Mouse (Mus musculus): Measurements from ENCODE around the gene Nav2. TPM values are rescaled to one million over a fixed set of nuclear protein-coding genes. Genes with fewer than 3 reads are reported as not detected.

Nav2 gene
- total and polyA plus RNA-seq, 3 experiments: 2.0 to 2.7 TPM; not detected in 1

DNA sequence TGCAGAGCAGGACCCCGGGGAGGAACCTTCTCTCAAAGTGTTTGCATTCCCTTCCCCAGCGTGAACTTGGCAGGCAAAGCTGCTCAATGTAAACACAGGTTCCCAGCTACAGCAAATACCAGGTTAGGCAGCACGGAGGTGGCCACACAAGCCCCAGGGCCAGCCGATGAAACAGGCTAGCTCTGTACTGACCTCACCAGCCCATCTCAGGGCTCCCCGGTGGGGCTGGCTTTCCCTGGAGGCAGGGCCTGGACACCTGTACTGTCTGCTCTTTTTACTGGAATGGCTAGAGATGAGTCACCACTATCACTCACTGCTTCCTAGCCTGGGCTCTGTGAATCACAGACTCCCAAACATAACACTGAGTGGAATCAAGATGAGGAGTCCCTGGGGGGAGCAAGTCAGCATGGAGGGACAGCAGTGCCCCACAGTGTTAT is 287.2 kb downstream of the Nav2 start:
- TF ChIP-seq ZMIZ1 (IDR thresholded peaks at IDR 0.05; ENCODE audit: low read depth, low read length): no peak
- TF ChIP-seq POLR2AphosphoS5 (IDR thresholded peaks at IDR 0.05; ENCODE audit: borderline replicate concordance, low read depth, low read length): no peak
- TF ChIP-seq NRF1 (IDR thresholded peaks at IDR 0.05; ENCODE audit: insufficient read depth, low read depth, low read length, poor library complexity, severe bottlenecking): no peak
- H3K36me3 ChIP-seq (ENCODE audit: control insufficient read depth in 1 of 2, insufficient read depth in 2 of 2, low read length in 2 of 2): no peaks in the 10 kb centered on the region
- no peak for DNase-seq (ENCODE audit: low read depth, low spot score)
- no peak overlapping the region for H3K27ac ChIP-seq (ENCODE audit: control insufficient read depth, low read depth, low read length)
- H3K9me3 ChIP-seq (replicated peaks; ENCODE audit: insufficient read depth, low read length): no peaks in the 10 kb centered on the region
- no peak overlapping the region for H3K9ac ChIP-seq (ENCODE audit: control insufficient read depth, low read depth, low read length, poor library complexity, severe bottlenecking)
- no peaks in the 10 kb centered on the region for H3K4me1 ChIP-seq (ENCODE audit: control insufficient read depth in 1 of 2, insufficient read depth in 2 of 2, low read length in 2 of 2)
- no peak overlapping the region for H3K4me3 ChIP-seq (ENCODE audit: control insufficient read depth in 1 of 2, insufficient read depth in 1 of 2, low read depth in 2 of 2, low read length in 2 of 2)
- peaks cover 0 to 3% of the 10 kb centered on the region in 2 experiments; a peak in 1 of 4 replicates for H3K27me3 ChIP-seq (ENCODE audit: control insufficient read depth in 1 of 2, insufficient read depth in 2 of 2, low read length in 2 of 2)
- H3K79me2 ChIP-seq (ENCODE audit: control insufficient read depth, insufficient read depth, low read length, poor library complexity): no peaks in the 10 kb centered on the region

DNA sequence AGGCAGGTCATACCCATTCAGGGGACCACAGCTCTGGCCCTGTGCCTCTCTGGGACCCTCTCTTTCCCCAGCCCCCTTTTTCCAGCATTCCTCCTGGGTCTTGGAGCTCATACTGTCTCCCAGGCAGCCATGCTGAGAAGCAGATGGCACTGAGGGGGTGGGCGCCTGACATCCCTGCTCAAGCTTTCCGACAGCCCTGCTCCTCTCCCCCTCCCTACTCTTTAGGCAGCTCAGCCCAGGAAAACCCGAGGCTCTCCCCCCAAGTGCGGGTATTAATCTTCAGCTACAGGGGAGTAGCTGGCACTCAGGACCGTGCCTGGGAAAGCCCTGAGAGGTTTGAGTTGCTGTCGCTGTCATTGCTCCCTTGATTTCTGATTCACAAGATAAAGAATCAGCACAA is 290.9 kb downstream of the Nav2 start:
- TF ChIP-seq BHLHE40 (IDR thresholded peaks at IDR 0.05; ENCODE audit: borderline replicate concordance, low read depth, low read length): no peak
- TF ChIP-seq CHD1 (IDR thresholded peaks at IDR 0.05; ENCODE audit: low read depth, low read length): no peak
- TF ChIP-seq TCF12 (IDR thresholded peaks at IDR 0.05; ENCODE audit: low read depth, low read length): no peak
- TF ChIP-seq SMC3 (IDR thresholded peaks at IDR 0.05; ENCODE audit: low read depth, low read length): no peak
- TF ChIP-seq CHD2 (IDR thresholded peaks at IDR 0.05; ENCODE audit: low read length): no peak
- no peak for TF ChIP-seq MAZ (IDR thresholded peaks at IDR 0.05; ENCODE audit: low read depth, low read length)
- TF ChIP-seq MYC (IDR thresholded peaks at IDR 0.05; ENCODE audit: low read depth, low read length): no peak
- no peak for TF ChIP-seq TBP (IDR thresholded peaks at IDR 0.05; ENCODE audit: low read depth, low read length)
- TF ChIP-seq POLR2AphosphoS2 (IDR thresholded peaks at IDR 0.05; ENCODE audit: low read length): no peak
- TF ChIP-seq KAT2A (conservative IDR thresholded peaks at IDR 0.05; ENCODE audit: low read depth, low read length): no peak
- no peak for TF ChIP-seq MXI1 (IDR thresholded peaks at IDR 0.05; ENCODE audit: low read depth, low read length)
- TF ChIP-seq USF1 (IDR thresholded peaks at IDR 0.05; ENCODE audit: low read depth, low read length): no peak
- TF ChIP-seq ZMIZ1 (IDR thresholded peaks at IDR 0.05; ENCODE audit: low read depth, low read length): no peak
- no peak for TF ChIP-seq ELF1 (IDR thresholded peaks at IDR 0.05; ENCODE audit: low read depth, low read length)
- TF ChIP-seq JUND (IDR thresholded peaks at IDR 0.05; ENCODE audit: low read depth, low read length): no peak
- TF ChIP-seq RCOR1 (IDR thresholded peaks at IDR 0.05; ENCODE audit: low read depth, low read length): no peak
- no peak for TF ChIP-seq NRF1 (IDR thresholded peaks at IDR 0.05; ENCODE audit: insufficient read depth, low read depth, low read length, poor library complexity, severe bottlenecking)
- TF ChIP-seq EP300 (IDR thresholded peaks at IDR 0.05; ENCODE audit: low read depth in 1 of 2, low read length in 2 of 2): no peak
- no peak for TF ChIP-seq TAL1 (IDR thresholded peaks at IDR 0.05; ENCODE audit: low read length)
- H3K4me1 ChIP-seq (ENCODE audit: control insufficient read depth in 1 of 2, insufficient read depth in 2 of 2, low read length in 2 of 2): no peaks in the 10 kb centered on the region

More for the DNA sequence above, 290.9 kb downstream of the Nav2 start:
- H3K27ac ChIP-seq (ENCODE audit: control insufficient read depth, low read depth, low read length): no peak overlapping the region
- H3K9me3 ChIP-seq (replicated peaks; ENCODE audit: insufficient read depth, low read length): no peaks in the 10 kb centered on the region
- no peak overlapping the region for H3K9ac ChIP-seq (ENCODE audit: control insufficient read depth, low read depth, low read length, poor library complexity, severe bottlenecking)
- H3K4me3 ChIP-seq (ENCODE audit: control insufficient read depth in 1 of 2, insufficient read depth in 1 of 2, low read depth in 2 of 2, low read length in 2 of 2): no peak overlapping the region
- no peaks in the 10 kb centered on the region for H3K36me3 ChIP-seq (ENCODE audit: control insufficient read depth in 1 of 2, insufficient read depth in 2 of 2, low read length in 2 of 2)
- H3K27me3 ChIP-seq (ENCODE audit: control insufficient read depth in 1 of 2, insufficient read depth in 2 of 2, low read length in 2 of 2): peaks cover 0 to 1% of the 10 kb centered on the region in 2 experiments; a peak in 1 of 4 replicates
- no peaks in the 10 kb centered on the region for H3K79me2 ChIP-seq (ENCODE audit: control insufficient read depth, insufficient read depth, low read length, poor library complexity)
- no peak for DNase-seq (ENCODE audit: low read depth, low spot score)

All from MEL (cell line).